Mouse (Mus musculus) effector memory CD4-positive, alpha-beta T cell, adult 7 months (primary cell): Measurements from ENCODE around the gene Gm40193. TPM values are rescaled to one million over a fixed set of nuclear protein-coding genes. Genes with fewer than 3 reads are reported as not detected.

Experiments used
- polyA plus RNA-seq: library from polyadenylated mRNA; unstranded; fragments of 100-300 nt; shearing (Covaris generic); gene quantifications from one replicate; pipeline ENCODE4 v1.2.1, GENCODE M21; 2017

Gene Gm40193
- not detected for polyA plus RNA-seq

GRCm38 (mm10) chr11:70532839-70533238, at the start of gene Gm40193:
Gene Gm40193, minus strand, starts transcription at chr11:70532939.

GRCm38 (mm10) chr11:70562287-70562994, 29.7 kb upstream of the Gm40193 start, which contains the start of gene Mink1:
Gene Mink1, plus strand, starts transcription at chr11:70562881.

DNA sequence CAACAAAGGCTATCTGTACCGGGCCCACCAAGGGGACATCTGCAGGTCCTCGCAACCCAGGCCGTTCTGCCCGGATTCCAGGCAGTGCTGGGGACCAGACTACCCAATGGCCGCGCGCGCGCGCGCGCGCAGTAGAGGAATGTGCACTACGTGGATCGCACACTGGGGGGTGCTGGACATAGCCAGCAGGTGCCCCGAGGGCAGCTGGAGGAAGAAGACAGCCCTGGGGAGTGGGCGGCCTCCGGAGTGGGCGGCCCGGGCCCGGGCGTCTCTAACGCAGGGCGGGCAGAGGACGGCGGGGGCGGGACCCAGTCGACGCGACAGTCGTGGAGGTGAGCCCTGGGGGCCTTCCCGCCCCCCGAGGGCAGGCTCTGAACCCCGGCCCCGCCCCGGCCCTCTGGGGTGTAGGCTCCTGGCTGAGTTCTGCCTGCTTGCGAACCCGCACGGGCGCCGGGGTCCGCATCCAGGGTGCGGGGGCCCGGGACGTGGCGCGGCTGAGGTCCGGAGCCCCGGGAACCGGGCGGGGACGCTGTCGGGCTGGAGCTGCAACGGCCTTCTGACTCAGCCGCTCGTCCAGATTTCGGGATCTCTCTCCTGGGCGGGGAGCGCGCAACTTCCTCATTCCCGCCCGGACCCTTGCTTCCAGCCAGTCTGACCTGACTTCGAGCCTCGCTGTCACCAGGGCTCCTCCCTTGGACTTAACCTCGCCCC, 7.3 kb upstream of the Gm40193 start, which contains the start of gene Pld2:
Gene Pld2 (plus strand): TSS at position 188 of the 711 bp plus-strand sequence.

DNA sequence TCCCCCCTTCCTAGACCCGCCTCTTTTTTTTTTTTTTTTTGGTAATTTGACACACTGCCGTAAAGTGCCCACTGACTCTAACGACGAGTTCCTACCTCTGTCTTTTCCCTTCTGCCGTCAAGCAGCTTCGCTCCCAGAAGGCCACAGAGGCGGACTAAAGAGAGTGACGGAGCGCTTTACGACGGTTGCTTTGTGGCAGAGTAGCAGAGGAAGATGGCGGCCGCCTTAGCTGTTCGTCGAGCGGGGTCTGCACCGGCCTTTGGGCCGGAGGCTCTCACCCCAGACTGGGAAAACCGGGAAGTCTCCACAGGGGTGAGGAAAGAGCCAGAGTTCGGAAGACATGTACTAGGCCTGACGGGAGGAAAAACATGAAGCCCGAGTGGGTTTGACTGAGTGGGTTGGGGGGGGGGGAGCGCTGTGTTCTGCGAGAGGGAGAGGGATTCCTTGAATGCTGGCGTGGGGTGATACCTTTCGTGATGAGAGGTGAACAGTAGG, 7.5 kb downstream of the Gm40193 start, which contains the start of gene Psmb6:
Gene Psmb6 (plus strand): TSS at position 184 of the 495 bp plus-strand sequence.

DNA sequence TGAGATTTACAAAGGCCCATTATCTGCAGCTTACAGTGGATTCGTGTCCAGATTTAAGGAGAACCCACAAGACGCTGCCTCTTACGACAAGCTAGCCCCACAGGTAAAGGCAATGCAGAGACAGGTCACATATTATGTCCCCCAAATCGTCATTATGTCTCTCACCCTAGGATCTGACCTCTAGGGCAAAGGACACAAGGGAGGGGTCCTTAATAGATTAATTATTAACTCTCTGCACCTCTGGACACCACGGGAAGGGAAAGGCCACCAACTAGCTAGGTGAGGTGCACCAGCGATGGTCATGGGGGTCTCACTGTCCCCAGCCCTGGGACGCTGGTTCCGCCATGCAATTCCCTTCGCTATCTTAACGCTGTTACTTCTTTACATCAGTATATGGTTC, 13.8 kb downstream of the Gm40193 start, which contains the start of gene Gltpd2:
Gene Gltpd2 (plus strand): TSS at position 274 of the 400 bp plus-strand sequence.

GRCm38 (mm10) chr11:70514288-70514687, 18.5 kb downstream of the Gm40193 start, which contains the start of gene Vmo1:
Gene Vmo1, minus strand, starts transcription at chr11:70514616.

DNA sequence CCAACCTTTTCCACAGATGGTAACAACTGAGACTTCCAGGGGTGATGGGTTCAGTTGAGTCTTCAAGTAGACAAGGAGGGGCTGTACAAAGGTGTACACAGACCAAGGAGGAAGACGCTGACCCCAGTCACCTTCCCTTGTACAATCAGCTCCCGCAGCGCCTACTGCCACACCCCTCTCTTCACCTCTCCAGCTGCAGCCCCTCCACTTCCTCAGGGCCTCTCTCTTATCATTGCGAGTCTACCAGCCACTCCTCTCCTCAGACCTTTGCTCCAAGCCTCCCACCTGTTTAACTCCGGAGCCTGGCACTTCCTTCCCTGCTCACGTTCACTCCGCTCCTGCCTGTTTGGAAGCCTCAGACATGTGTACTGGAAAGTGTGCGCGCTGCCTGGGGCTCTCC, 27.8 kb downstream of the Gm40193 start, which contains the start of gene Tm4sf5:
Gene Tm4sf5 (plus strand): TSS at position 275 of the 400 bp plus-strand sequence.

Other genes with a start within 250 kb of the Gm40193 start
- not detected for gene Alox12e, start 210.3 kb downstream of the Gm40193 start, polyA plus RNA-seq
- 0.26 TPM for gene Alox15, start 180.9 kb downstream of the Gm40193 start, polyA plus RNA-seq
- gene Pelp1, start 122.9 kb downstream of the Gm40193 start, polyA plus RNA-seq, result 9.9 TPM
- 172 TPM for gene Arrb2, start 100.3 kb downstream of the Gm40193 start, polyA plus RNA-seq
- 192 TPM for gene Med11, start 81.0 kb downstream of the Gm40193 start, polyA plus RNA-seq
- gene Zmynd15, start 73.5 kb downstream of the Gm40193 start, polyA plus RNA-seq, result 0.43 TPM
- gene Cxcl16, start 73.0 kb downstream of the Gm40193 start, polyA plus RNA-seq, result 3.0 TPM
- gene Tm4sf5, start 27.7 kb downstream of the Gm40193 start, polyA plus RNA-seq, result 0.67 TPM
- gene Vmo1, start 18.3 kb downstream of the Gm40193 start, polyA plus RNA-seq, result not detected
- not detected for gene Gltpd2, start 13.7 kb downstream of the Gm40193 start, polyA plus RNA-seq
- gene Psmb6, start 7.6 kb downstream of the Gm40193 start, polyA plus RNA-seq, result 301 TPM
- 12.7 TPM for gene Pld2, start 7.1 kb upstream of the Gm40193 start, polyA plus RNA-seq
- 24.3 TPM for gene Mink1, start 29.9 kb upstream of the Gm40193 start, polyA plus RNA-seq
- gene 4930544D05Rik, start 82.9 kb upstream of the Gm40193 start, polyA plus RNA-seq, result 1.5 TPM
- gene Chrne, start 86.3 kb upstream of the Gm40193 start, polyA plus RNA-seq, result 10.7 TPM
- gene Gp1ba, start 106.2 kb upstream of the Gm40193 start, polyA plus RNA-seq, result not detected
- gene Rnf167, start 114.3 kb upstream of the Gm40193 start, polyA plus RNA-seq, result 286 TPM
- 71.3 TPM for gene Slc25a11, start 114.5 kb upstream of the Gm40193 start, polyA plus RNA-seq
- gene Pfn1, start 121.7 kb upstream of the Gm40193 start, polyA plus RNA-seq, result 2,639 TPM
- 11.1 TPM for gene Eno3, start 124.3 kb upstream of the Gm40193 start, polyA plus RNA-seq
- 67.7 TPM for gene Spag7, start 136.5 kb upstream of the Gm40193 start, polyA plus RNA-seq
- 41.4 TPM for gene Camta2, start 155.2 kb upstream of the Gm40193 start, polyA plus RNA-seq
- 0.35 TPM for gene Inca1, start 167.2 kb upstream of the Gm40193 start, polyA plus RNA-seq
- gene Kif1c, start 167.6 kb upstream of the Gm40193 start, polyA plus RNA-seq, result 1.4 TPM
- gene Zfp3, start 231.3 kb upstream of the Gm40193 start, polyA plus RNA-seq, result 4.1 TPM